Comparison of ENCODE assay signal across 27 mouse cellular contexts in the genomic region with DNA sequence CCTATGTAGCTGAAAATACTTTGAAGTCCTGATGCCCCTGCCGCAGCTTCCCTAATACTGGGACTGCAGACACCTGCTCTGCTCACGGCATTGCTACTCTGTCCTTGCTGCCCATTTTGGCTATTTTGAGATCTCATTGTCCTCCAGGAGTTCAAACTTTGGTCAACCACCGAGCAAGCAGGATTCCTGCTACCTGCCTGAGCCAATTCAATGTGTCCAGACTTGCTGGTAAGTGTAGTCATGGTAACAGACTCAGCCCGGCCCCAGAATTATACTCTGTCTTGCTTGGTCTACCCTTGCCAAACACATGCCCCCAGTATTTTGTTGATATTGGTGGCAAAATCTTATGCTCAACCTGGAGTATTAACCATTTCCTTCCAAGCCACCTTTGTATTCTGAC.
"Had no signal": no experiment of that assay in that cellular context is flagged by ENCODE, and none has a peak within 500 bp of the region (broad histone marks: within the 10 kb centered on the region; RNA-seq: fewer than 3 reads in every experiment).

No protein-coding gene starts in this region.

- H3K36me3 ChIP-seq: heart, embryonic 13.5 days; heart, embryonic 15.5 days; hindbrain, embryonic 10.5 days; hindbrain, embryonic 12.5 days; intestine, embryonic 15.5 days; limb, embryonic 10.5 days; limb, embryonic 12.5 days had no signal

- H3K27ac ChIP-seq: gastrocnemius, adult 2 months; heart, embryonic 13.5 days; heart, embryonic 15.5 days; hindbrain, embryonic 10.5 days; hindbrain, embryonic 12.5 days; hindbrain, embryonic 14.5 days; intestine, embryonic 15.5 days; layer of hippocampus, adult 2 months; left cerebral cortex, adult 2 months; limb, embryonic 10.5 days; limb, embryonic 12.5 days had no signal

- H3K9me3 ChIP-seq: heart, embryonic 13.5 days; heart, embryonic 15.5 days; hindbrain, embryonic 10.5 days; hindbrain, embryonic 12.5 days; intestine, embryonic 15.5 days; limb, embryonic 10.5 days; limb, embryonic 12.5 days had no signal

- ATAC-seq: hindbrain, embryonic 16.5 days; inflammation-experienced regulatory T-cells, adult 6 months; intestine, embryonic 15.5 days; intestine, postnatal 0 days had no signal

- H3K4me2 ChIP-seq: heart, embryonic 11.5 days; heart, embryonic 13.5 days; heart, embryonic 15.5 days; hindbrain, embryonic 12.5 days; hindbrain, embryonic 14.5 days; intestine, embryonic 15.5 days; limb, embryonic 12.5 days; liver, embryonic 11.5 days had no signal

- H3K27me3 ChIP-seq: heart, embryonic 13.5 days; heart, embryonic 15.5 days; hindbrain, embryonic 12.5 days; intestine, embryonic 15.5 days; limb, embryonic 12.5 days had no signal

- H3K9ac ChIP-seq: heart, embryonic 13.5 days; heart, embryonic 15.5 days; hindbrain, embryonic 12.5 days; hindbrain, embryonic 14.5 days; intestine, embryonic 15.5 days; limb, embryonic 12.5 days had no signal

- H3K4me1 ChIP-seq: heart, embryonic 13.5 days; hindbrain, embryonic 10.5 days; intestine, embryonic 15.5 days; limb, embryonic 10.5 days had no signal

- DNase-seq: gastrocnemius, adult 2 months; gastrocnemius, postnatal 10 days; gastrocnemius, postnatal 25 days; heart, adult 18-20 months; heart, postnatal 14 days; heart, postnatal 36 days; kidney, adult 18-20 months; kidney, adult 8-10 months; kidney, postnatal 10 days; kidney, postnatal 25 days; kidney, postnatal 4 days; liver had no signal

- H3K4me3 ChIP-seq: gastrocnemius, adult 2 months; heart, embryonic 13.5 days; heart, embryonic 15.5 days; hindbrain, embryonic 10.5 days; hindbrain, embryonic 12.5 days; intestine, embryonic 15.5 days; layer of hippocampus, adult 2 months; left cerebral cortex, adult 2 months; limb, embryonic 10.5 days; limb, embryonic 12.5 days had no signal
